In genomic region chr9:26800357-26800756, GRCm38 (mm10) we compare ENCODE assay signal across 24 mouse cellular contexts. TPM values are rescaled to one million over a fixed set of nuclear protein-coding genes. Genes with fewer than 3 reads are reported as not detected.
"Had no signal": no experiment of that assay in that cellular context is flagged by ENCODE, and none has a peak within 500 bp of the region (broad histone marks: within the 10 kb centered on the region; RNA-seq: fewer than 3 reads in every experiment).

No protein-coding gene starts in this region.

- H3K4me2 ChIP-seq: limb, embryonic 13.5 days; liver, embryonic 12.5 days; liver, embryonic 15.5 days; lung, embryonic 15.5 days; midbrain, embryonic 13.5 days; neural tube, embryonic 13.5 days had no signal

- H3K36me3 ChIP-seq: limb, embryonic 10.5 days; limb, embryonic 13.5 days; liver, embryonic 12.5 days; liver, embryonic 15.5 days; lung, embryonic 15.5 days; midbrain, embryonic 10.5 days; midbrain, embryonic 13.5 days; neural tube, embryonic 13.5 days had no signal

- H3K9ac ChIP-seq: limb, embryonic 13.5 days; liver, embryonic 12.5 days; liver, embryonic 15.5 days; lung, embryonic 15.5 days; midbrain, embryonic 13.5 days; neural tube, embryonic 13.5 days had no signal

- DNase-seq: liver; lung, adult 18-20 months; lung, postnatal 10 days; lung, postnatal 36 days; right cerebral cortex, postnatal 14 days; right cerebral cortex, postnatal 4 days; thymus, adult 2 months; thymus, postnatal 14 days; thymus, postnatal 4 days had no signal

- H3K4me3 ChIP-seq: limb, embryonic 10.5 days; limb, embryonic 13.5 days; liver, embryonic 12.5 days; liver, embryonic 15.5 days; lung, embryonic 15.5 days; megakaryocyte, embryonic 14.5 days; midbrain, embryonic 10.5 days; midbrain, embryonic 13.5 days; myocyte; neural tube, embryonic 13.5 days had no signal

- ATAC-seq: intestine, postnatal 0 days; liver, embryonic 12.5 days; midbrain, embryonic 13.5 days; midbrain, embryonic 16.5 days had no signal

- H3K9me3 ChIP-seq: limb, embryonic 10.5 days; limb, embryonic 13.5 days; liver, embryonic 12.5 days; liver, embryonic 15.5 days; lung, embryonic 15.5 days; megakaryocyte, embryonic 14.5 days; midbrain, embryonic 10.5 days; midbrain, embryonic 13.5 days; neural tube, embryonic 13.5 days had no signal

- H3K4me1 ChIP-seq: limb, embryonic 10.5 days; limb, embryonic 13.5 days; liver, embryonic 12.5 days; liver, embryonic 15.5 days; lung, embryonic 15.5 days; megakaryocyte, embryonic 14.5 days; midbrain, embryonic 13.5 days; neural tube, embryonic 13.5 days had no signal

- H3K27ac ChIP-seq: limb, embryonic 10.5 days; limb, embryonic 13.5 days; liver, embryonic 12.5 days; liver, embryonic 15.5 days; lung, embryonic 15.5 days; midbrain, embryonic 10.5 days; midbrain, embryonic 13.5 days; neural tube, embryonic 13.5 days; stomach, postnatal 0 days had no signal

- H3K27me3 ChIP-seq: limb, embryonic 13.5 days; liver, embryonic 15.5 days; lung, embryonic 15.5 days; midbrain, embryonic 13.5 days; neural tube, embryonic 13.5 days had no signal

RNA-seq across cellular contexts. Expression of gene Glb1l2, which starts 5.9 kb away (rescaled TPM):
- total RNA-seq: monocyte, adult 5-6 weeks; neutrophil, adult 5-6 weeks had no signal
- polyA plus RNA-seq: myocyte had no signal
